Mouse (Mus musculus): ENCODE results near the gene Rasl11b. TPM values are rescaled to one million over a fixed set of nuclear protein-coding genes. Genes with fewer than 3 reads are reported as not detected.

Rasl11b gene
- polyA plus RNA-seq, 1 experiment from 2014 or later, result 60.3 TPM

- no peaks in the 10 kb centered on the region for H3K36me3 ChIP-seq
- no peak overlapping the region for H3K27ac ChIP-seq
- WGBS, result 64% methylated on average over 3 of the region's 3 CpGs
- no peaks in the 10 kb centered on the region for H3K9me3 ChIP-seq (replicated peaks)
- ATAC-seq (replicated peaks; ENCODE audit: low FRiP score), result no peak
- no peak overlapping the region for H3K4me3 ChIP-seq (replicated peaks)
- H3K27me3 ChIP-seq, result no peaks in the 10 kb centered on the region
- H3K9ac ChIP-seq, result no peak overlapping the region
- H3K4me2 ChIP-seq, result no peak overlapping the region
- peaks cover 28% of the 10 kb centered on the region for H3K4me1 ChIP-seq
These were observed 28.4 kb upstream of the Rasl11b start for GRCm38 (mm10) chr5:74166642-74167041.

DNA sequence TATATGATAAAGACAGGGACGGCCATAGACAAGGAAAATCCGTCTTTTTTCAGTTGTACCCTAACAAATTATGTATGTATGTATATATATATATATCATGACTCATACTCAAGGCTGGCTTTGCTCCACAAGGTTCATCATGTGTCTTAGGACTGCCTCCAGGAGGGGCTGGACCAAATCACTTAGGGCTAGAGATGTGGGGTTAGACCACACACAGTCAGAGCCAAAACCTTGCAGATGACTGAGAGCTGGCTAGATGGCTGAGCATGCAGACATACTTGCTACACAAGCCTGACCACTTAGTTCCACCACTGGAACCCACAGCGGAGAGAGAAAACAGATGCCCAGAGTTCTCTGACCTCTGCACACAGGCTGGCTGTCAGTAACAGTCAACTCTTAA lies 27.0 kb upstream of the Rasl11b start:
- Histone ChIP-seq H3K9ac (no peak overlapping the region), H3K4me2 (no peak overlapping the region), H3K27ac (no peak overlapping the region), H3K4me1 (peaks cover 28% of the 10 kb centered on the region), H3K9me3 (replicated peaks) (no peaks in the 10 kb centered on the region), H3K36me3 (no peaks in the 10 kb centered on the region), H3K27me3 (no peaks in the 10 kb centered on the region), H3K4me3 (replicated peaks) (no peak overlapping the region)
- 71% methylated on average over 3 of the region's 3 CpGs for WGBS
- no peak for ATAC-seq (replicated peaks; ENCODE audit: low FRiP score)

DNA sequence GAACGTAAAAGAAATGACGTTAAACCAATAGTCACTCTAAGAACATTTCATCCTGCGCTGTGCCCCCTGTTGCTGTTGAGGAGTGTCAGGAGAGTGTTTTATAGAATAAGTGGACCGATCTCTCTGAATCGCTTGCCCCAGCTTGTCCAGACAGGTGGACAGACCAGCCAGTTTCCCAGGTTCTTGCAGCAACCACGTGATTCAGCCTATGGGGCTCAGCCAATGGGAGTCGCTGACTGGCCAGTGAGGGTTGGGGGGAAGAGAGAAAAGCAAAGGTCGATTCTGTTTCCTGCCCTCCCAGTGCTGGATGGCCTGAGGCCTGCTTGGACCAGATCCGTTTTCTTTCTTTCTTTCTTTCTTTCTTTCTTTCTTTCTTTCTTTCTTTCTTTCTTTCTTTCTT lies 23.3 kb upstream of the Rasl11b start:
- ATAC-seq (replicated peaks; ENCODE audit: low FRiP score), result no peak
- Histone ChIP-seq H3K4me1 (peaks cover 50% of the 10 kb centered on the region), H3K9me3 (replicated peaks) (no peaks in the 10 kb centered on the region), H3K27me3 (no peaks in the 10 kb centered on the region), H3K4me3 (replicated peaks) (no peak overlapping the region), H3K4me2 (no peak overlapping the region), H3K9ac (no peak overlapping the region), H3K36me3 (no peaks in the 10 kb centered on the region), H3K27ac (no peak overlapping the region)
- 71% methylated on average over 9 of the region's 9 CpGs for WGBS

GRCm38 (mm10) chr5:74172208-74172607 lies 22.9 kb upstream of the Rasl11b start:
- H3K4me1 ChIP-seq, result peaks cover 53% of the 10 kb centered on the region
- 38% methylated on average over 12 of the region's 12 CpGs for WGBS
- no peak overlapping the region for H3K4me2 ChIP-seq
- no peak overlapping the region for H3K9ac ChIP-seq
- H3K27ac ChIP-seq, result no peak overlapping the region
- no peaks in the 10 kb centered on the region for H3K27me3 ChIP-seq
- peak; percentile 76 for ATAC-seq (replicated peaks; ENCODE audit: low FRiP score)
- H3K4me3 ChIP-seq (replicated peaks), result no peak overlapping the region
- no peaks in the 10 kb centered on the region for H3K36me3 ChIP-seq
- no peaks in the 10 kb centered on the region for H3K9me3 ChIP-seq (replicated peaks)

DNA sequence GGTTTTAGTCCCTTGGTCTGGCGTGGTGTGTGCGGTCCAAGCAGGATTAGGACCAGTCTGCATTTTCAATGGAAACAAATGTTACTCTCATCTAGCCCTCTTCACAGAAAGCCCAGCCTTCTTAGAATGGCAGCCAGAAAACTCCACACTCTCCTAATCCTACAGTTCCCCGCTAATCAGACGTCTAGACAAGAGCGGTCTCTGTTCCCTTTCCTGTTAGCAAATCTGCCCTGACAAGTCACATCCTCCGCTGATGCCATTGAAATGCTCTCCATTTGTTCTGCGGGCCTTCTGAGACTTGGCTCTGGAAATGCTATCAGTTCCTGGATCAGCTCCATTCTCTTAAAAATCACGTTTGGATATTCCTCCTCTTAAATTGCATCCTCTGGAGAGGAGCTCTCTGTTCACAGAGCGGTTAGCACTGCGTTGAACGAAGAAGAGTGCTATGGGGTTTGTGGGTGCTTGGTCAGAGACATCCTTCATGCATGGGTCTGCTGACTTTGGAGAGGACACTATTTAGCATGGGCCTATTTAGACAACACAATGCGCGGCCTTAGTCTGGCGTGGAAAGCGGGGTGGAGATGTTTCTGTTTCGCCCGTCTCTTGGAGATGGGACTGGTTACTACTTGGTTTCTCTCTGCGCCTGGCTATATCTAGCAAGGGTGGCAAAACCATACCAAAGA lies 21.8 kb upstream of the Rasl11b start:
- Histone ChIP-seq H3K4me3 (replicated peaks) (no peak overlapping the region), H3K27me3 (no peaks in the 10 kb centered on the region), H3K9ac (no peak overlapping the region), H3K36me3 (no peaks in the 10 kb centered on the region), H3K27ac (peak overlapping the region; percentile 41), H3K9me3 (replicated peaks) (no peaks in the 10 kb centered on the region), H3K4me1 (peaks cover 49% of the 10 kb centered on the region), H3K4me2 (no peak overlapping the region)
- WGBS, result 69% methylated on average over 18 of the region's 18 CpGs
- no peak for ATAC-seq (replicated peaks; ENCODE audit: low FRiP score)

GRCm38 (mm10) chr5:74175526-74176270 lies 19.4 kb upstream of the Rasl11b start:
- H3K4me3 ChIP-seq (replicated peaks), result no peak overlapping the region
- no peak overlapping the region for H3K4me2 ChIP-seq
- peaks cover 46% of the 10 kb centered on the region for H3K4me1 ChIP-seq
- H3K9me3 ChIP-seq (replicated peaks), result no peaks in the 10 kb centered on the region
- no peak overlapping the region for H3K9ac ChIP-seq
- peak overlapping the region; percentile 66 for H3K27ac ChIP-seq
- ATAC-seq (replicated peaks; ENCODE audit: low FRiP score), result peak; percentile 54; the same call in 1 of the 2 replicates
- WGBS, result 46% methylated on average over 14 of the region's 14 CpGs
- no peaks in the 10 kb centered on the region for H3K36me3 ChIP-seq
- H3K27me3 ChIP-seq, result no peaks in the 10 kb centered on the region

DNA sequence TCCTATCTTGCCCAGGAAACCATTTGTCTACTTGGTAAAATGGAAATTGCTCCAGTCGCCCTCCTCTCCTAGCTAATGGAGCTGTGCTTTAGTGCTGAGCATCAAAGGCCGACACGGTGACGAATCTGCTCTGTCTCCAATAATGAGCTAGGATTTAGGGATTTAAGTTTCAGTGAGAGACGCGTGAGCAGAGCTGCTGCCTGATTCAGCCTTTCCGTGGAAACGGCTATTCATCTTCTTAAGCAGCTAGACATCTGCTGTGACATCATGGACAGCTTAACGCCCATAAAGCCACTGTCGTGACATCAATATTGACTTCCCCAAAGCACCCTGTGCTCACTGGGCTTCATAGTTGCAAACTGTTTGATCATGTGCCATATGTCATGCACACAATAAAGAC lies 14.9 kb upstream of the Rasl11b start:
- ATAC-seq (replicated peaks; ENCODE audit: low FRiP score), result no peak
- WGBS, result 24% methylated on average over 10 of the region's 10 CpGs
- H3K4me3 ChIP-seq (replicated peaks), result no peak overlapping the region
- peaks cover 5% of the 10 kb centered on the region for H3K27me3 ChIP-seq
- H3K36me3 ChIP-seq, result no peaks in the 10 kb centered on the region
- H3K4me1 ChIP-seq, result peaks cover 20% of the 10 kb centered on the region
- H3K9me3 ChIP-seq (replicated peaks), result no peaks in the 10 kb centered on the region
- no peak overlapping the region for H3K9ac ChIP-seq
- H3K4me2 ChIP-seq, result no peak overlapping the region
- H3K27ac ChIP-seq, result no peak overlapping the region

DNA sequence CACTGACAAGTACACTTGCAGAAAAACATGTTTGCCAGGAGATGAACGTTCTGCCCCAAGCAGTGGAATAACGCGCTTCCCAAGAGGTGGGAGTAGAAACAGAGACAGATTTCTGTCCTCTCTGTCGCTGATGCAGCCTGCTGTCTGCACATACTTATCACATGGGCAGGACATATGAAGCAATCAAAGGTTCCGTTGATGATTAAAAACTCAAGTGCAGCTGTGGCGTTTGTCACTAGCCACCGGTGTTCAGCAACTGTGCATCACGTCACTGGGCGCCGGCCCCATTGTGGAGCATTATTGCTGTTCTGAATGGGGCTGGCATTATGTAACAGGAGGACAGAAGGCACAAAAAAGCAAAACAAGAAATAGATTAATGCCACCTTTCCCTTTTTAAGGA lies 12.0 kb upstream of the Rasl11b start:
- Histone ChIP-seq H3K27ac (no peak overlapping the region), H3K36me3 (no peaks in the 10 kb centered on the region), H3K4me2 (no peak overlapping the region), H3K4me1 (peaks cover 5% of the 10 kb centered on the region; the same call in 1 of the 2 replicates), H3K9me3 (replicated peaks) (no peaks in the 10 kb centered on the region), H3K27me3 (peaks cover 5% of the 10 kb centered on the region), H3K9ac (no peak overlapping the region), H3K4me3 (replicated peaks) (no peak overlapping the region)
- 69% methylated on average over 10 of the region's 10 CpGs for WGBS
- ATAC-seq (replicated peaks; ENCODE audit: low FRiP score), result no peak

DNA sequence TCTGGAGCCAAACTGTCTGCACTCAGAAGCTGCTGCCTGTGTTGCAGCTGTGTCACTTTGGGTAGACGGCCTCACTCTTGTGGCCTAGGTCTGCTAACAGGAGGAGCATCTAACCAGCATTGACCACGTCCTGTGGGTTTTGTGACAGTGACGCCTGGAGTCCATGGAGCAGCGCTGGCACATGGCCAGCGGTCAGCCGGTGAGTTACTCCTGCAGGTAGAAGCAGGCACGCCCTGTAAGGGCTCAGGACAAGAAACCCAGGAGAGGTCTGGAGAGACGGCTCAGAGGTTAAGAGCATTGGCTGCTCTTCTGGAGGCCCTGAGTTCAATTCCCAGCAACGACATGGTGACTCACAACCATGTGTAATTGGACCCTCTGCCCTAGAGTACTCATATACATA lies 10.5 kb upstream of the Rasl11b start:
- H3K4me1 ChIP-seq, result peaks cover 2% of the 10 kb centered on the region; the same call in 1 of the 2 replicates
- no peak overlapping the region for H3K4me3 ChIP-seq (replicated peaks)
- no peak overlapping the region for H3K9ac ChIP-seq
- peaks cover 5% of the 10 kb centered on the region for H3K27me3 ChIP-seq
- no peak for ATAC-seq (replicated peaks; ENCODE audit: low FRiP score)
- H3K27ac ChIP-seq, result no peak overlapping the region
- no peaks in the 10 kb centered on the region for H3K36me3 ChIP-seq
- H3K9me3 ChIP-seq (replicated peaks), result no peaks in the 10 kb centered on the region
- no peak overlapping the region for H3K4me2 ChIP-seq
- 63% methylated on average over 9 of the region's 9 CpGs for WGBS

DNA sequence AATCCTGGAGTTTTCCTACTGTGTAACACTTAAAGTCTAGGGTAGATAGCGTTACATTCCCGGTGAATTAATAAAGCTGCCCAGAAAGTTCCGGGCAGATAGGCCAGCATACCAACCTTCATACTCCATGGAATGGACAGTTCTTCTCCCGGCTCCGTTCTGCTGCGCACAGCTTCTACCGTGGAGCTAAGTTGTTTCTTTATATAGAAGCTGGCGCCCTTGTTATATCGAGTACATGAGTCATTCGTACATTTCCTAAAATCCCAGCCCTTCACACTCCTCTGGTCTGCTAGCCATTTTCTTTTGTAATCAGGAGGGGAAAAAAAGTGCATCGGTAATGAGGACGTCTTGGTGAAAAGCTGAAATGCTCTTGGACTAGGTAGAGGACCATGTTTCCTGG lies 7.0 kb upstream of the Rasl11b start:
- H3K36me3 ChIP-seq, result no peaks in the 10 kb centered on the region
- no peaks in the 10 kb centered on the region for H3K9me3 ChIP-seq (replicated peaks)
- H3K27ac ChIP-seq, result no peak overlapping the region
- H3K4me1 ChIP-seq, result peaks cover 9% of the 10 kb centered on the region; the same call in 1 of the 2 replicates
- ATAC-seq (replicated peaks; ENCODE audit: low FRiP score), result no peak
- 92% methylated on average over 12 of the region's 12 CpGs for WGBS
- H3K9ac ChIP-seq, result no peak overlapping the region
- H3K27me3 ChIP-seq, result peaks cover 4% of the 10 kb centered on the region; the same call in 1 of the 2 replicates
- no peak overlapping the region for H3K4me3 ChIP-seq (replicated peaks)
- no peak overlapping the region for H3K4me2 ChIP-seq

- Histone ChIP-seq H3K9me3 (replicated peaks) (no peaks in the 10 kb centered on the region), H3K4me1 (peaks cover 15% of the 10 kb centered on the region), H3K4me3 (replicated peaks) (no peak overlapping the region), H3K27ac (no peak overlapping the region), H3K36me3 (no peaks in the 10 kb centered on the region), H3K27me3 (peaks cover 4% of the 10 kb centered on the region; the same call in 1 of the 2 replicates), H3K9ac (no peak overlapping the region), H3K4me2 (no peak overlapping the region)
- 86% methylated on average over 8 of the region's 8 CpGs for WGBS
- no peak for ATAC-seq (replicated peaks; ENCODE audit: low FRiP score)
These were observed 6.2 kb upstream of the Rasl11b start for GRCm38 (mm10) chr5:74188886-74189285.

GRCm38 (mm10) chr5:74189484-74190160 lies 5.5 kb upstream of the Rasl11b start:
- Histone ChIP-seq H3K27me3 (peaks cover 8% of the 10 kb centered on the region; the same call in 1 of the 2 replicates), H3K9ac (no peak overlapping the region), H3K4me2 (no peak overlapping the region), H3K36me3 (no peaks in the 10 kb centered on the region), H3K9me3 (replicated peaks) (no peaks in the 10 kb centered on the region), H3K4me1 (peaks cover 23% of the 10 kb centered on the region), H3K4me3 (replicated peaks) (no peak overlapping the region), H3K27ac (no peak overlapping the region)
- no peak for ATAC-seq (replicated peaks; ENCODE audit: low FRiP score)
- 62% methylated on average over 9 of the region's 9 CpGs for WGBS
